Mouse (Mus musculus): ENCODE data around the gene Zfp273.

DNA sequence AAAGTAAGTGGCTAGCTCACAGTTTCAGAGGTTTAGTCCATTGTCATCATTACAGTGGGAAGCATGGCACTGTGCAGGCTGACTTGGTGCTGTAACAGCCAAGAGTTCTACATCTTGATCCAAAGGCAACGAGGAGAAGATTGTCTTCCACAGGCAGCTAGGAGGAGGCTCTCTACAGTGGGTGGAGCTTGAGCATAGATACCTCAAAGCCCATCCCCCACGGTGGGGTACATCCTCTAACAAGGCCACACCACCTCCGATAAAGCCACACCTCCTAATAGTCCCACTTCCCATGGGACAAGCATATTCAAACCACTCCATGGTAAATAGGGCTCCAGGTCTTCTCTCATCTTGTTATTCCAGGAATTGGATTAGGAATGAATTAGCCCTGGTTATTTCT, 36.8 kb downstream of the Zfp273 start:
- no peak for TF ChIP-seq EP300 (IDR thresholded peaks at IDR 0.05; ENCODE audit: insufficient read depth, low read depth, low read length)
- TF ChIP-seq CTCF (IDR thresholded peaks at IDR 0.05; ENCODE audit: low read depth, low read length), result no peak

Data from ES-Bruce4 (cell line).